Mouse (Mus musculus): ENCODE measurements around the gene Ccdc146. TPM values are rescaled to one million over a fixed set of nuclear protein-coding genes. Genes with fewer than 3 reads are reported as not detected.

Ccdc146 gene
- polyA plus RNA-seq, 1 experiment from 2014 or later: 0.13 TPM

- no peak overlapping the region for H3K4me3 ChIP-seq (ENCODE audit: low read depth, low read length)
- no peaks in the 10 kb centered on the region for H3K9me3 ChIP-seq (replicated peaks; ENCODE audit: control insufficient read depth, low read length)
- ATAC-seq (ENCODE audit: low read depth): no peak
- no peak overlapping the region for H3K4me2 ChIP-seq (ENCODE audit: low read depth, low read length)
- WGBS (ENCODE audit: insufficient replicate concordance): 17% methylated on average over 4 of the region's 4 CpGs
- H3K9ac ChIP-seq (ENCODE audit: low read depth, low read length): no peak overlapping the region
- no peaks in the 10 kb centered on the region for H3K36me3 ChIP-seq (ENCODE audit: control insufficient read depth, insufficient read depth)
- no peaks in the 10 kb centered on the region for H3K27me3 ChIP-seq (ENCODE audit: control insufficient read depth, insufficient read depth, low read depth, low read length)
- no peak overlapping the region for H3K27ac ChIP-seq (ENCODE audit: low read length)
- no peaks in the 10 kb centered on the region for H3K4me1 ChIP-seq (ENCODE audit: control insufficient read depth, low read depth, low read length)
Observed at GRCm38 (mm10) chr5:21265049-21265448, 159.4 kb downstream of the Ccdc146 start.

- H3K9ac ChIP-seq (ENCODE audit: low read depth, low read length): no peak overlapping the region
- no peak overlapping the region for H3K4me2 ChIP-seq (ENCODE audit: low read depth, low read length)
- no peaks in the 10 kb centered on the region for H3K36me3 ChIP-seq (ENCODE audit: control insufficient read depth, insufficient read depth)
- no peaks in the 10 kb centered on the region for H3K27me3 ChIP-seq (ENCODE audit: control insufficient read depth, insufficient read depth, low read depth, low read length)
- H3K27ac ChIP-seq (ENCODE audit: low read length): no peak overlapping the region
- ATAC-seq (ENCODE audit: low read depth): no peak
- no peaks in the 10 kb centered on the region for H3K9me3 ChIP-seq (replicated peaks; ENCODE audit: control insufficient read depth, low read length)
- 82% methylated on average over 8 of the region's 8 CpGs for WGBS (ENCODE audit: insufficient replicate concordance)
- H3K4me1 ChIP-seq (ENCODE audit: control insufficient read depth, low read depth, low read length): no peaks in the 10 kb centered on the region
- H3K4me3 ChIP-seq (ENCODE audit: low read depth, low read length): no peak overlapping the region
Observed at GRCm38 (mm10) chr5:21264352-21265021, 160.0 kb downstream of the Ccdc146 start.

GRCm38 (mm10) chr5:21263202-21264055 is 161.0 kb downstream of the Ccdc146 start:
- no peak overlapping the region for H3K27ac ChIP-seq (ENCODE audit: low read length)
- H3K27me3 ChIP-seq (ENCODE audit: control insufficient read depth, insufficient read depth, low read depth, low read length): no peaks in the 10 kb centered on the region
- H3K4me2 ChIP-seq (ENCODE audit: low read depth, low read length): no peak overlapping the region
- no peak overlapping the region for H3K4me3 ChIP-seq (ENCODE audit: low read depth, low read length)
- H3K9ac ChIP-seq (ENCODE audit: low read depth, low read length): no peak overlapping the region
- WGBS (ENCODE audit: insufficient replicate concordance): 39% methylated on average over 18 of the region's 18 CpGs
- H3K4me1 ChIP-seq (ENCODE audit: control insufficient read depth, low read depth, low read length): no peaks in the 10 kb centered on the region
- no peaks in the 10 kb centered on the region for H3K9me3 ChIP-seq (replicated peaks; ENCODE audit: control insufficient read depth, low read length)
- ATAC-seq (ENCODE audit: low read depth): no peak
- H3K36me3 ChIP-seq (ENCODE audit: control insufficient read depth, insufficient read depth): no peaks in the 10 kb centered on the region

GRCm38 (mm10) chr5:21261202-21261844 is 163.2 kb downstream of the Ccdc146 start:
- Histone ChIP-seq H3K4me2 (ENCODE audit: low read depth, low read length) (no peak overlapping the region), H3K9ac (ENCODE audit: low read depth, low read length) (no peak overlapping the region), H3K4me3 (ENCODE audit: low read depth, low read length) (no peak overlapping the region), H3K36me3 (ENCODE audit: control insufficient read depth, insufficient read depth) (no peaks in the 10 kb centered on the region), H3K27me3 (ENCODE audit: control insufficient read depth, insufficient read depth, low read depth, low read length) (no peaks in the 10 kb centered on the region), H3K9me3 (replicated peaks; ENCODE audit: control insufficient read depth, low read length) (no peaks in the 10 kb centered on the region), H3K4me1 (ENCODE audit: control insufficient read depth, low read depth, low read length) (no peaks in the 10 kb centered on the region), H3K27ac (ENCODE audit: low read length) (no peak overlapping the region)
- 45% methylated on average over 6 of the region's 6 CpGs for WGBS (ENCODE audit: insufficient replicate concordance)
- no peak for ATAC-seq (ENCODE audit: low read depth)

GRCm38 (mm10) chr5:21260746-21261145 is 163.7 kb downstream of the Ccdc146 start:
- no peak for ATAC-seq (ENCODE audit: low read depth)
- Histone ChIP-seq H3K36me3 (ENCODE audit: control insufficient read depth, insufficient read depth) (no peaks in the 10 kb centered on the region), H3K9ac (ENCODE audit: low read depth, low read length) (no peak overlapping the region), H3K4me2 (ENCODE audit: low read depth, low read length) (no peak overlapping the region), H3K4me1 (ENCODE audit: control insufficient read depth, low read depth, low read length) (no peaks in the 10 kb centered on the region), H3K27ac (ENCODE audit: low read length) (no peak overlapping the region), H3K4me3 (ENCODE audit: low read depth, low read length) (no peak overlapping the region), H3K9me3 (replicated peaks; ENCODE audit: control insufficient read depth, low read length) (no peaks in the 10 kb centered on the region), H3K27me3 (ENCODE audit: control insufficient read depth, insufficient read depth, low read depth, low read length) (no peaks in the 10 kb centered on the region)
- WGBS (ENCODE audit: insufficient replicate concordance): 38% methylated on average over 7 of the region's 7 CpGs

- Histone ChIP-seq H3K4me3 (ENCODE audit: low read depth, low read length) (no peak overlapping the region), H3K27ac (ENCODE audit: low read length) (no peak overlapping the region), H3K9me3 (replicated peaks; ENCODE audit: control insufficient read depth, low read length) (no peaks in the 10 kb centered on the region), H3K27me3 (ENCODE audit: control insufficient read depth, insufficient read depth, low read depth, low read length) (no peaks in the 10 kb centered on the region), H3K4me1 (ENCODE audit: control insufficient read depth, low read depth, low read length) (no peaks in the 10 kb centered on the region), H3K4me2 (ENCODE audit: low read depth, low read length) (no peak overlapping the region), H3K9ac (ENCODE audit: low read depth, low read length) (no peak overlapping the region), H3K36me3 (ENCODE audit: control insufficient read depth, insufficient read depth) (no peaks in the 10 kb centered on the region)
- ATAC-seq (ENCODE audit: low read depth): no peak
- WGBS (ENCODE audit: insufficient replicate concordance): 53% methylated on average over 6 of the region's 6 CpGs
Observed at GRCm38 (mm10) chr5:21257806-21258205, 166.7 kb downstream of the Ccdc146 start.

GRCm38 (mm10) chr5:21257126-21257525 is 167.4 kb downstream of the Ccdc146 start:
- Histone ChIP-seq H3K4me3 (ENCODE audit: low read depth, low read length) (no peak overlapping the region), H3K4me2 (ENCODE audit: low read depth, low read length) (no peak overlapping the region), H3K9me3 (replicated peaks; ENCODE audit: control insufficient read depth, low read length) (no peaks in the 10 kb centered on the region), H3K4me1 (ENCODE audit: control insufficient read depth, low read depth, low read length) (no peaks in the 10 kb centered on the region), H3K36me3 (ENCODE audit: control insufficient read depth, insufficient read depth) (no peaks in the 10 kb centered on the region), H3K27me3 (ENCODE audit: control insufficient read depth, insufficient read depth, low read depth, low read length) (no peaks in the 10 kb centered on the region), H3K27ac (ENCODE audit: low read length) (no peak overlapping the region), H3K9ac (ENCODE audit: low read depth, low read length) (no peak overlapping the region)
- WGBS (ENCODE audit: insufficient replicate concordance): 34% methylated on average over 4 of the region's 4 CpGs
- no peak for ATAC-seq (ENCODE audit: low read depth)

- H3K36me3 ChIP-seq (ENCODE audit: control insufficient read depth, insufficient read depth): no peaks in the 10 kb centered on the region
- no peaks in the 10 kb centered on the region for H3K4me1 ChIP-seq (ENCODE audit: control insufficient read depth, low read depth, low read length)
- no peaks in the 10 kb centered on the region for H3K27me3 ChIP-seq (ENCODE audit: control insufficient read depth, insufficient read depth, low read depth, low read length)
- WGBS (ENCODE audit: insufficient replicate concordance): 21% methylated on average over 5 of the region's 5 CpGs
- H3K9ac ChIP-seq (ENCODE audit: low read depth, low read length): no peak overlapping the region
- no peak overlapping the region for H3K4me3 ChIP-seq (ENCODE audit: low read depth, low read length)
- H3K9me3 ChIP-seq (replicated peaks; ENCODE audit: control insufficient read depth, low read length): no peaks in the 10 kb centered on the region
- H3K4me2 ChIP-seq (ENCODE audit: low read depth, low read length): no peak overlapping the region
- 0 out of 2 replicates have a peak overlapping the region, but pooled peaks have one; percentile 10 for H3K27ac ChIP-seq (ENCODE audit: low read length)
- ATAC-seq (ENCODE audit: low read depth): no peak
Observed at GRCm38 (mm10) chr5:21255551-21256132, 168.8 kb downstream of the Ccdc146 start.

Data from liver, embryonic 16.5 days (tissue).